Mouse (Mus musculus) limb, embryonic 12.5 days (tissue): ENCODE measurements around the gene Sike1. TPM values are rescaled to one million over a fixed set of nuclear protein-coding genes. Genes with fewer than 3 reads are reported as not detected.

Experiments used
- ATAC-seq: fragments of 200-750 bp; cut with Nextera tagmentation; 2 replicates; pipeline ENCODE4 v1.8.0; 2017; ENCODE audit warnings: low read depth, moderate TSS enrichment; ENCODE audit not compliant: insufficient number of reproducible peaks, insufficient read depth, low FRiP score, low TSS enrichment
- H3K27ac ChIP-seq: fragments of 300-500 bp; sonication (generic); 2 replicates; pipeline ENCODE4 v1.5.1; 2016; ENCODE audit warnings: mild to moderate bottlenecking, moderate library complexity
- H3K27me3 ChIP-seq: fragments of 300-500 bp; sonication (generic); 2 replicates; pipeline ENCODE4 v1.6.1; 2016; ENCODE audit warnings: mild to moderate bottlenecking, moderate library complexity
- H3K36me3 ChIP-seq: fragments of 300-500 bp; sonication (generic); 2 replicates; pipeline ENCODE4 v1.6.1; 2016; ENCODE audit warnings: mild to moderate bottlenecking, moderate library complexity
- H3K4me1 ChIP-seq: fragments of 300-500 bp; sonication (generic); replicated peaks from 2 replicates; pipeline ENCODE4 v1.6.1; 2016
- H3K4me2 ChIP-seq: fragments of 300-500 bp; sonication (generic); 2 replicates; pipeline ENCODE4 v1.6.1; 2016; ENCODE audit warnings: mild to moderate bottlenecking, moderate library complexity
- H3K4me3 ChIP-seq: fragments of 300-500 bp; sonication (generic); replicated peaks from 2 replicates; pipeline ENCODE4 v1.5.1; 2016; ENCODE audit warnings: mild to moderate bottlenecking
- H3K9ac ChIP-seq: fragments of 300-500 bp; sonication (generic); replicated peaks from 2 replicates; pipeline ENCODE4 v1.6.1; 2016; ENCODE audit warnings: mild to moderate bottlenecking, moderate library complexity
- H3K9me3 ChIP-seq: fragments of 300-500 bp; sonication (generic); 2 replicates; pipeline ENCODE4 v1.6.1; 2016; ENCODE audit warnings: mild to moderate bottlenecking, moderate library complexity
- WGBS: fragments of 180-500 bp; shearing (Covaris S2); methylation state at CpG from one replicate; pipeline ENCODE4 v1.1.7; 2016; 5-methylcytosine and 5-hydroxymethylcytosine counted together
- polyA plus RNA-seq: library from polyadenylated mRNA; unstranded; fragments of >200 nt; fragmentation: Nextera tagmentation; extraction: Ambion mirVana; gene quantifications from 2 replicates; pipeline ENCODE4 v1.2.1, GENCODE M21; 2016

Gene Sike1
- polyA plus RNA-seq, 1 experiment from 2014 or later, result 48.2 TPM

GRCm38 (mm10) chr3:103026174-103026573 lies 30.7 kb downstream of the Sike1 start:
- H3K27ac ChIP-seq, result no peak overlapping the region
- peaks cover 50% of the 10 kb centered on the region for H3K36me3 ChIP-seq
- ATAC-seq, result no peak
- H3K27me3 ChIP-seq, result no peaks in the 10 kb centered on the region
- no peak overlapping the region for H3K4me3 ChIP-seq
- 91% methylated on average over 1 of the region's 1 CpGs for WGBS
- peaks cover 14% of the 10 kb centered on the region for H3K4me1 ChIP-seq
- no peaks in the 10 kb centered on the region for H3K9me3 ChIP-seq
- H3K9ac ChIP-seq, result no peak overlapping the region
- no peak overlapping the region for H3K4me2 ChIP-seq

GRCm38 (mm10) chr3:103040285-103040684 lies 44.8 kb downstream of the Sike1 start:
- no peaks in the 10 kb centered on the region for H3K27me3 ChIP-seq
- H3K9ac ChIP-seq, result no peak overlapping the region
- ATAC-seq, result no peak
- H3K4me2 ChIP-seq, result no peak overlapping the region
- H3K4me3 ChIP-seq, result no peak overlapping the region
- H3K27ac ChIP-seq, result no peak overlapping the region
- WGBS, result 92% methylated on average over 6 of the region's 6 CpGs
- H3K4me1 ChIP-seq, result no peaks in the 10 kb centered on the region
- no peaks in the 10 kb centered on the region for H3K9me3 ChIP-seq
- peaks cover 70% of the 10 kb centered on the region for H3K36me3 ChIP-seq

GRCm38 (mm10) chr3:103040861-103041379 lies 45.4 kb downstream of the Sike1 start:
- Histone ChIP-seq H3K27me3 (no peaks in the 10 kb centered on the region), H3K4me1 (no peaks in the 10 kb centered on the region), H3K27ac (no peak overlapping the region), H3K36me3 (peaks cover 71% of the 10 kb centered on the region), H3K9ac (no peak overlapping the region), H3K9me3 (no peaks in the 10 kb centered on the region), H3K4me2 (no peak overlapping the region), H3K4me3 (no peak overlapping the region)
- WGBS, result 92% methylated on average over 1 of the region's 1 CpGs
- no peak for ATAC-seq

GRCm38 (mm10) chr3:103056016-103056595 lies 60.6 kb downstream of the Sike1 start:
- Histone ChIP-seq H3K9ac (no peak overlapping the region), H3K9me3 (no peaks in the 10 kb centered on the region), H3K4me1 (no peaks in the 10 kb centered on the region), H3K4me3 (no peak overlapping the region), H3K27ac (no peak overlapping the region), H3K36me3 (peaks cover 70% of the 10 kb centered on the region), H3K4me2 (no peak overlapping the region), H3K27me3 (no peaks in the 10 kb centered on the region)
- ATAC-seq, result no peak
- 89% methylated on average over 5 of the region's 5 CpGs for WGBS

GRCm38 (mm10) chr3:103057752-103058151 lies 62.2 kb downstream of the Sike1 start:
- peak overlapping the region; percentile 80 for H3K4me2 ChIP-seq
- H3K9ac ChIP-seq, result 0 out of 2 replicates have a peak overlapping the region, but pooled peaks have one; percentile 80
- H3K4me3 ChIP-seq, result peak overlapping the region; percentile 71
- peak; percentile 60 for ATAC-seq
- WGBS, result 5% methylated on average over 10 of the region's 10 CpGs
- H3K4me1 ChIP-seq, result no peaks in the 10 kb centered on the region
- peak overlapping the region; percentile 99; the same call in 1 of the 2 replicates for H3K27ac ChIP-seq
- H3K36me3 ChIP-seq, result peaks cover 70% of the 10 kb centered on the region
- no peaks in the 10 kb centered on the region for H3K27me3 ChIP-seq
- H3K9me3 ChIP-seq, result no peaks in the 10 kb centered on the region

Other genes with a start within 250 kb of the Sike1 start
- gene Tshb, start 213.0 kb upstream of the Sike1 start, polyA plus RNA-seq, result 0.09 TPM in 1 of 2 replicates, not detected in the other
- not detected in 2 replicates for gene Sycp1, start 59.6 kb upstream of the Sike1 start, polyA plus RNA-seq
- gene Nr1h5, start 31.6 kb upstream of the Sike1 start, polyA plus RNA-seq, result 0.06 and 0.10 TPM in 2 replicates
- gene Csde1, start 24.7 kb downstream of the Sike1 start, polyA plus RNA-seq, result 456 and 468 TPM in 2 replicates
- gene Nras, start 62.6 kb downstream of the Sike1 start, polyA plus RNA-seq, result 82.9 and 85.5 TPM in 2 replicates
- gene Ampd1, start 78.3 kb downstream of the Sike1 start, polyA plus RNA-seq, result 0.20 and 0.35 TPM in 2 replicates
- 7.2 and 7.8 TPM in 2 replicates for gene Dennd2c, start 106.9 kb downstream of the Sike1 start, polyA plus RNA-seq
- 249 and 261 TPM in 2 replicates for gene Bcas2, start 175.9 kb downstream of the Sike1 start, polyA plus RNA-seq